Mouse (Mus musculus) neural tube, embryonic 14.5 days (tissue): ENCODE results near the gene Gm11060. TPM values are rescaled to one million over a fixed set of nuclear protein-coding genes. Genes with fewer than 3 reads are reported as not detected.

ENCODE experiments used
- ATAC-seq: fragments of 200-750 bp; cut with Nextera tagmentation; 2 replicates; pipeline ENCODE4 v1.8.0; 2017; ENCODE audit warnings: low read depth, mild to moderate bottlenecking, moderate TSS enrichment, moderate library complexity
- H3K27ac ChIP-seq: fragments of 300-500 bp; sonication (generic); 2 replicates; pipeline ENCODE4 v1.5.1; 2014; ENCODE audit warnings: low read depth, mild to moderate bottlenecking, control low read depth, low read length, moderate library complexity, mixed read lengths
- H3K27me3 ChIP-seq: fragments of 300-500 bp; sonication (generic); 2 replicates; pipeline ENCODE4 v1.6.1; 2014; ENCODE audit warnings: low read length; ENCODE audit not compliant: control insufficient read depth, insufficient read depth
- H3K36me3 ChIP-seq: fragments of 300-500 bp; sonication (generic); 2 replicates; pipeline ENCODE4 v1.6.1; 2014; ENCODE audit warnings: low read length, mixed read lengths; ENCODE audit not compliant: control insufficient read depth, insufficient read depth
- H3K4me1 ChIP-seq: fragments of 300-500 bp; sonication (generic); 2 replicates; pipeline ENCODE4 v1.6.1; 2014; ENCODE audit warnings: low read length; ENCODE audit not compliant: control insufficient read depth, insufficient read depth
- H3K4me2 ChIP-seq: fragments of 300-500 bp; sonication (generic); 2 replicates; pipeline ENCODE4 v1.6.1; 2014; ENCODE audit warnings: mild to moderate bottlenecking, low read depth, low read length, control low read depth
- H3K4me3 ChIP-seq: fragments of 300-500 bp; sonication (generic); 2 replicates; pipeline ENCODE4 v1.5.1; 2014; ENCODE audit warnings: low read depth, low read length, control low read depth, mixed read lengths
- H3K9ac ChIP-seq: fragments of 300-500 bp; sonication (generic); replicated peaks from 2 replicates; pipeline ENCODE4 v1.6.1; 2014; ENCODE audit warnings: low read depth, mild to moderate bottlenecking, control low read depth, low read length, mixed read lengths
- H3K9me3 ChIP-seq: fragments of 300-500 bp; sonication (generic); 2 replicates; pipeline ENCODE4 v1.6.1; 2016; ENCODE audit warnings: low read length; ENCODE audit not compliant: control insufficient read depth
- WGBS: fragments of 180-500 bp; shearing (Covaris S2); extraction: QIAGEN DNeasy Blood & Tissue Kit; methylation state at CpG from one replicate; pipeline ENCODE4 v1.1.7; 2014; 5-methylcytosine and 5-hydroxymethylcytosine counted together
- polyA plus RNA-seq: library from polyadenylated mRNA; unstranded; fragments of >200 nt; fragmentation: Nextera tagmentation; extraction: Ambion mirVana; gene quantifications from 2 replicates; pipeline ENCODE4 v1.2.1, GENCODE M21; 2014

Gene Gm11060
- polyA plus RNA-seq = not detected in 2 replicates

- Histone ChIP-seq H3K9ac (no peak within 1 kb of the TSS), H3K4me2 (no peak within 1 kb of the TSS), H3K36me3 (no peaks in the 10 kb centered on the region), H3K4me3 (no peak within 1 kb of the TSS), H3K27ac (no peak within 1 kb of the TSS), H3K4me1 (peaks cover 21% of the 10 kb centered on the region), H3K9me3 (no peaks in the 10 kb centered on the region), H3K27me3 (no peaks in the 10 kb centered on the region)
- 88% methylated on average over 2 of the region's 2 CpGs for WGBS
- no peak for ATAC-seq
Observed at GRCm38 (mm10) chr2:105091718-105092117, at the start of gene Gm11060. Gene Gm11060, plus strand, starts transcription at chr2:105092018.

DNA sequence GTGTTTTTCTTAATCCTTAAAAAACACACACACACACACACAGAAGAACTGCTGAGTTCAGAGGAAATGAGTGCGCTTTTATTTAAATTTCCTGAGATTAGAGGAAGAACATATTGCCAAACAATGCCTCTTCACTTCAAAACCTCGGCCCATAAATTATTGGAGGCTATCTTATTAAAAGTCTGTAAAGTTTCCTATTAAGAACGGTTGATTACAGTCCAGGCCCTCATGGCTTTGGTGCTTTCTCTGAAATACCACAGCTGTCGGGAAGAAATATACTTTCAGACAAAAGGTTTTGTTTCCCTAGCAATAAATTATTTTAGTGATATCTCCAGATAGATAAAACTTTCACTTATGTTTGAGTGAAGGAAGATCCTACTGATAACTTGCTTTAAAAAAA lies 48.7 kb upstream of the Gm11060 start:
- Histone ChIP-seq H3K9me3 (no peaks in the 10 kb centered on the region), H3K4me3 (no peak overlapping the region), H3K36me3 (no peaks in the 10 kb centered on the region), H3K4me1 (no peaks in the 10 kb centered on the region), H3K27ac (no peak overlapping the region), H3K4me2 (no peak overlapping the region), H3K27me3 (no peaks in the 10 kb centered on the region), H3K9ac (no peak overlapping the region)
- 23% methylated on average over 4 of the region's 4 CpGs for WGBS
- no peak for ATAC-seq

DNA sequence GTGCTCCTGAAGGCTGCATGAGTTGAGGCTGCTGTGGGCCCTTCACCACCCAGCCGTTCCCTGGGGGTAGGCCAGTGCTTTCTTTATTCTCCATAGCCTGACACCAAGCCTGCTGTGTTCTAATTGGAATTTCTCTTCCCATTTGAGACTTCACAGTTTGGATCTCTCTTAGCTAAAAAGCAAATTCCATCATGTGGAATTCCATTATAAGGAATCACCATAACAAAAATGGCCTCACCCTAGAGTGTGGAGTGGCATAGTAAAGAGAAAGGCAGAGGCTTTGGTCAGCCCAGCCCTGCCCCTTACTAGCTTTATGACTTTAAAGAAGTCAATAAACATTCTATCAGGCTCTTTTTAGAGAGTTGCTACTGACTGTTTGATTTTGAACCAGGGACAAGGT lies 43.5 kb upstream of the Gm11060 start:
- ATAC-seq = no peak
- Histone ChIP-seq H3K27me3 (no peaks in the 10 kb centered on the region), H3K9ac (no peak overlapping the region), H3K4me3 (no peak overlapping the region), H3K27ac (no peak overlapping the region), H3K9me3 (no peaks in the 10 kb centered on the region), H3K36me3 (no peaks in the 10 kb centered on the region), H3K4me1 (no peaks in the 10 kb centered on the region), H3K4me2 (no peak overlapping the region)
- WGBS = 55% methylated on average over 1 of the region's 1 CpGs

GRCm38 (mm10) chr2:105055529-105055928 lies 36.3 kb upstream of the Gm11060 start:
- no peak for ATAC-seq
- Histone ChIP-seq H3K27ac (no peak overlapping the region), H3K4me1 (no peaks in the 10 kb centered on the region), H3K4me3 (no peak overlapping the region), H3K4me2 (no peak overlapping the region), H3K27me3 (no peaks in the 10 kb centered on the region), H3K36me3 (no peaks in the 10 kb centered on the region), H3K9ac (no peak overlapping the region), H3K9me3 (no peaks in the 10 kb centered on the region)
- WGBS = 91% methylated on average over 1 of the region's 1 CpGs

DNA sequence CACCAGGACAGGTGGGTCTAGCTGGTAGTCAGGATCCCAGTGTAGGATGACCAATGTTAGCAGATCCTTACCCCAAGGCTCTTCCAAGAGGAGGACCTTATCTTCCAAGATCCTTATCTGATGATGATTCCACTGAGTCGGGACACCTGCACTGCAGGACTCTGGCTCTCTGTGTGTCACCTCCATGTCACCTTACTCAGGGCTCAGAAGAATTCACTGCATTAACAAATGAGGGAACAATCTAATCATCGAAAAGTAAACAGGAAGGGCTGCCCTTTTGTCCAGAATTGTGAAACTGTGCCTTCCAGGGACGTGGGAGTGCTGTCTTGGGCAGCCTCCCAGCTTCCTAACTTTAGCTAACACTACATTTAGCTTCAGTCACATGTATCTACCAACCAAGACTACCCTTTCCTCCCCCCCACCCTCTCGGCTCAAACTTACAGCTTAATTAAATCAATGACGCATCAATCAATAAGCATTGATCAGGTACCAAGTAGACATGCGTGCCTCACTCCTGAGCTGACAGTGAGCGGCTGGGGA lies 33.2 kb upstream of the Gm11060 start:
- 84% methylated on average over 7 of the region's 7 CpGs for WGBS
- H3K4me1 ChIP-seq = no peaks in the 10 kb centered on the region

GRCm38 (mm10) chr2:105062741-105063372 lies 29.0 kb upstream of the Gm11060 start:
- 56% methylated on average over 7 of the region's 7 CpGs for WGBS
- Histone ChIP-seq H3K4me2 (no peak overlapping the region), H3K4me1 (no peaks in the 10 kb centered on the region), H3K9me3 (no peaks in the 10 kb centered on the region), H3K27me3 (no peaks in the 10 kb centered on the region), H3K36me3 (no peaks in the 10 kb centered on the region), H3K9ac (no peak overlapping the region), H3K27ac (no peak overlapping the region), H3K4me3 (no peak overlapping the region)
- no peak for ATAC-seq

More for the DNA sequence above, 33.2 kb upstream of the Gm11060 start:
- Histone ChIP-seq H3K9ac (no peak overlapping the region), H3K36me3 (no peaks in the 10 kb centered on the region), H3K27ac (no peak overlapping the region), H3K27me3 (no peaks in the 10 kb centered on the region), H3K4me3 (no peak overlapping the region), H3K4me2 (no peak overlapping the region), H3K9me3 (no peaks in the 10 kb centered on the region)
- ATAC-seq = no peak

DNA sequence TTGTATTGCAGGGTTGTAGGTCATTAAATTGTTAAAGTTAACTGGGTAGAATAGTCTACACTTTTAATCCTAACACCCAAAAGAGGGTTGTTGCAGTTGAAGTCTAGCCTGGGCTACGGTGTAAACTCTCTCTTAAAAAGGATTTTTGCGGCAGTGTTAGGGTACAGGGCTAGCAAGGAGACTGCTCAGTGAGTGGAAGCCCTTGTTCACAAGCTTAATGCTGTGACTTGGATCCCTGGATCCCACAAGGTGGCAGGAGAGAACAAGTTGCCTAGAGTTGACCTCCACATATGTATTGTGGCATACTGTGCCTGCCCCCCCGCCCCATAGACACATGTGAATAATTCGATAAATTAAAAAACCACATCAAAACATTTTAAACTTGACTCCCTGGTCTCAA lies 19.3 kb upstream of the Gm11060 start:
- no peak overlapping the region for H3K4me3 ChIP-seq
- no peak for ATAC-seq
- WGBS = 80% methylated on average over 4 of the region's 4 CpGs
- H3K9me3 ChIP-seq = no peaks in the 10 kb centered on the region
- no peaks in the 10 kb centered on the region for H3K36me3 ChIP-seq
- no peak overlapping the region for H3K27ac ChIP-seq
- H3K9ac ChIP-seq = no peak overlapping the region
- no peak overlapping the region for H3K4me2 ChIP-seq
- no peaks in the 10 kb centered on the region for H3K4me1 ChIP-seq
- H3K27me3 ChIP-seq = no peaks in the 10 kb centered on the region

DNA sequence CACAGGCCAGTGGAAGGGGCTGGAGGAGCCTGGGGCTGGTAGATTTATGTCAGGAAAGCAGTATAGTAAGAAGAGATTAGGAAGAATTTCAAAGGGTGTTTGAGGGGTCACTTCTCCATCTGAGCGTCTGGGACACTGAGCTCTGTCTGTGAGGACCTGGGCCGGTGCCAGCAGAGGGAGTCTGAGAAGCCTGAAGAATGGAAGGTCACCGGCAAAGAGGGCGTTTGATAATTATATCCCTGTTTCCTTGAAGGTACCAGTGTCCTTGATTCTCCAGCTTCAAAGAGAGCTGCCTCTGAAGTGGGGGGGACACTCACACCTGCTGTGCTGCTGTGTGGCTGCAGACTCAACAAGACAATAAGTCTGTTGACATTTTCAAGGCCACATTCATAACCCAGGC lies 17.6 kb upstream of the Gm11060 start:
- WGBS = 46% methylated on average over 4 of the region's 4 CpGs
- Histone ChIP-seq H3K4me2 (no peak overlapping the region), H3K27ac (no peak overlapping the region), H3K4me1 (no peaks in the 10 kb centered on the region), H3K4me3 (no peak overlapping the region), H3K36me3 (no peaks in the 10 kb centered on the region), H3K9me3 (no peaks in the 10 kb centered on the region), H3K27me3 (no peaks in the 10 kb centered on the region), H3K9ac (no peak overlapping the region)
- ATAC-seq = no peak

DNA sequence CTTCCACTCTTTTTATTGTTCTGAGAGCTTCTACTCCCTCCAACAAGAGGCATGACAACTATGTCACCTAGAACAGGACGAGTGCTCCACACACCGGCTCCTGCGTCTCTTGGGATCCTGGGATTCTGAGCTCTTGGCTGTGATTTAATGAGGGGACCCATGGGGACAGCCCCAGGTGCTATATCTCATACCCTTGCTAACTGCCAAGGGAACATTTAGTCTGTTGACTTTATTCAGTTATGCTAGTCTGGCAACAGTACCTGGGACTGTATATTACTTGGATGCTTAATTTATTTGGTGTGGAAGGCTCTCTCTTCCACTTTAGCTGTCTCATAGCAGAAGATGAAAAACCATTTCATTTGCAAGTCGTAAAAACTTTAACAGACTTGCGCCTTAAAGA lies 16.0 kb upstream of the Gm11060 start:
- no peak overlapping the region for H3K27ac ChIP-seq
- H3K9me3 ChIP-seq = no peaks in the 10 kb centered on the region
- no peak overlapping the region for H3K4me3 ChIP-seq
- no peaks in the 10 kb centered on the region for H3K27me3 ChIP-seq
- H3K9ac ChIP-seq = no peak overlapping the region
- ATAC-seq = no peak
- no peak overlapping the region for H3K4me2 ChIP-seq
- no peaks in the 10 kb centered on the region for H3K4me1 ChIP-seq
- no peaks in the 10 kb centered on the region for H3K36me3 ChIP-seq
- 66% methylated on average over 5 of the region's 5 CpGs for WGBS
